Mouse (Mus musculus) limb, embryonic 14.5 days (tissue): ENCODE results near the gene Pfkp. TPM values are rescaled to one million over a fixed set of nuclear protein-coding genes. Genes with fewer than 3 reads are reported as not detected.

Experiments
- ATAC-seq: fragments of 200-750 bp; cut with Nextera tagmentation; 2 replicates; pipeline ENCODE4 v1.8.0; 2017; ENCODE audit warnings: low read depth, moderate number of reproducible peaks, moderate TSS enrichment; ENCODE audit not compliant: low FRiP score
- DNase-seq: peaks from one replicate; pipeline ENCODE4 v3.0.0-alpha.2; 2015; ENCODE audit warnings: low spot score
- H3K27ac ChIP-seq: fragments of 300-500 bp; sonication (generic); replicated peaks from 2 replicates; pipeline ENCODE4 v1.5.1; 2014; ENCODE audit warnings: low read depth, mild to moderate bottlenecking, low read length, moderate library complexity, mixed read lengths
- H3K27me3 ChIP-seq: fragments of 300-500 bp; sonication (generic); 2 replicates; pipeline ENCODE4 v1.6.1; 2014; ENCODE audit warnings: low read length, mixed read lengths; ENCODE audit not compliant: control insufficient read depth, insufficient read depth
- H3K36me3 ChIP-seq: fragments of 300-500 bp; sonication (generic); 2 replicates; pipeline ENCODE4 v1.6.1; 2014; ENCODE audit warnings: mild to moderate bottlenecking, low read length, moderate library complexity, mixed read lengths; ENCODE audit not compliant: control insufficient read depth, insufficient read depth
- H3K4me1 ChIP-seq: fragments of 300-500 bp; sonication (generic); 2 replicates; pipeline ENCODE4 v1.6.1; 2014; ENCODE audit warnings: antibody characterized with exemption, low read length, mixed read lengths; ENCODE audit not compliant: control insufficient read depth, insufficient read depth
- H3K4me2 ChIP-seq: fragments of 300-500 bp; sonication (generic); replicated peaks from 2 replicates; pipeline ENCODE4 v1.6.1; 2014; ENCODE audit warnings: low read depth, mild to moderate bottlenecking, low read length, moderate library complexity; ENCODE audit not compliant: severe bottlenecking
- H3K4me3 ChIP-seq: fragments of 300-500 bp; sonication (generic); replicated peaks from 2 replicates; pipeline ENCODE4 v1.5.1; 2014; ENCODE audit warnings: low read length
- H3K9ac ChIP-seq: fragments of 300-500 bp; sonication (generic); 2 replicates; pipeline ENCODE4 v1.6.1; 2014; ENCODE audit warnings: mild to moderate bottlenecking, low read depth, low read length, moderate library complexity; ENCODE audit not compliant: severe bottlenecking
- H3K9me3 ChIP-seq: fragments of 300-500 bp; sonication (generic); 2 replicates; pipeline ENCODE4 v1.6.1; 2016; ENCODE audit warnings: low read length; ENCODE audit not compliant: control insufficient read depth
- POLR2A ChIP-seq: fragments of 200-500 bp; IDR thresholded peaks from 2 replicates; pipeline ENCODE4 v1.8.0; 2012; ENCODE audit warnings: inconsistent platforms, mild to moderate bottlenecking, moderate library complexity, borderline replicate concordance; ENCODE audit not compliant: insufficient read depth, insufficient read length; ENCODE audit errors: extremely low read depth
- WGBS: fragments of 180-500 bp; shearing (Covaris S2); extraction: QIAGEN DNeasy Blood & Tissue Kit; methylation state at CpG from one replicate; pipeline ENCODE4 v1.1.7; 2014; 5-methylcytosine and 5-hydroxymethylcytosine counted together
- polyA plus RNA-seq, 2 experiments: library from polyadenylated mRNA; depleted of rRNA in 1 of 2; stranded (reverse) in 1 of 2; unstranded in 1 of 2; fragments of >200 nt; fragmentation: Nextera tagmentation in 1 of 2; extraction: Ambion mirVana in 1 of 2; gene quantifications; 2 replicates each; pipeline versions ENCODE4 v1.2.1 to v1.2.3; 2012 to 2014

The Pfkp gene
- polyA plus RNA-seq, 2 experiments = 12.2 TPM

GRCm38 (mm10) chr13:6665506-6665905 is 16.9 kb upstream of the Pfkp start:
- H3K27ac ChIP-seq = 0 out of 2 replicates have a peak overlapping the region, but pooled peaks have one; percentile 19
- no peaks in the 10 kb centered on the region for H3K27me3 ChIP-seq
- no peak for ATAC-seq
- DNase-seq = no peak
- WGBS = 52% methylated on average over 1 of the region's 1 CpGs
- H3K4me2 ChIP-seq = no peak overlapping the region
- 0 out of 2 replicates have a peak, but pooled peaks cover 6% of the 10 kb centered on the region for H3K4me1 ChIP-seq
- no peak overlapping the region for H3K9ac ChIP-seq
- TF ChIP-seq POLR2A = no peak
- no peaks in the 10 kb centered on the region for H3K36me3 ChIP-seq
- no peak overlapping the region for H3K4me3 ChIP-seq
- no peaks in the 10 kb centered on the region for H3K9me3 ChIP-seq

DNA sequence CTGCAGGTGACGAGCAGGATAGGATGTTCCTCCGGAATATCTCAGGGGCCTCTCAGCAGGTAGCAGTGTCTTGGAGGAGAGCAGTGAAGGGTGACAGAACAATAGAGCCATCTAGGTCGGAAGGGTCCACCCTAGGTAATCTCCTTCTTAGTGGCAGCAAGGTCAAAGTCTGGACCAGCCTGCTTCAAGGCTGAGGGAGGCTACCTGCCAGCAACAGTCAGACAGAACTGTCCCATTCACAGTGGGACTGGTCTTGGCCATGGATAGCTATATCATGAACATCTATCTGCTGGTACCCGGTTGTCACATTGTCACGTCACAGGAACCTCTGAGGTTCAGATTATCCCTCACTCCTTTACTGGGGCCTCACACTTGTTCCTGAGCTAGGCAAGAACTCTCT is 15.6 kb upstream of the Pfkp start:
- WGBS = 75% methylated on average over 5 of the region's 5 CpGs
- Histone ChIP-seq H3K4me1 (0 out of 2 replicates have a peak, but pooled peaks cover 6% of the 10 kb centered on the region), H3K9ac (no peak overlapping the region), H3K36me3 (no peaks in the 10 kb centered on the region), H3K9me3 (no peaks in the 10 kb centered on the region), H3K4me3 (no peak overlapping the region), H3K27me3 (no peaks in the 10 kb centered on the region), H3K4me2 (no peak overlapping the region), H3K27ac (no peak overlapping the region)
- ATAC-seq (no peak), DNase-seq (no peak)
- no peak for TF ChIP-seq POLR2A

- Histone ChIP-seq H3K36me3 (no peaks in the 10 kb centered on the region), H3K27me3 (no peaks in the 10 kb centered on the region), H3K4me1 (no peaks in the 10 kb centered on the region), H3K4me2 (no peak overlapping the region), H3K9ac (no peak overlapping the region), H3K27ac (no peak overlapping the region), H3K9me3 (no peaks in the 10 kb centered on the region), H3K4me3 (no peak overlapping the region)
- DNase-seq (no peak), ATAC-seq (no peak)
- no peak for TF ChIP-seq POLR2A
- 80% methylated on average over 6 of the region's 6 CpGs for WGBS
Measured at GRCm38 (mm10) chr13:6659314-6659713, 10.7 kb upstream of the Pfkp start.

DNA sequence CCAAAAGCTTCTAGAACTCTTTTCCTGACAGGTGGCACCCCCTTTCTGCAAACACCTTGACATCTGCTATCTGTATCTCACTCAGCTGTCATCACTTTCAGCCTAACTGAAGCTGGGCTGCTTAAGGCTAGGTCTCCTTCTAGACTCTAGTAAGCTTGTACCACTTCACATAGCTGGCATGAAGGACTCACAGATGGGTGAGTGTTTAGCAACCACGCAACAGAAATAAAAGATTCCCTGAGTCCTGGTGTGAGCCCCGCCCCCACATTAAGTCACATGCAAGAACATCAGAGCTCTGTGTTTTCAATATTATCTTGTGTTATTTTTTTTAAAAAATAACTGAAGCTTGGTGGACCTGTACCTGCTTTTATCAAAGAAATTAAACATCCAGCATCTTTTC is 8.7 kb upstream of the Pfkp start:
- no peak for TF ChIP-seq POLR2A
- no peaks in the 10 kb centered on the region for H3K9me3 ChIP-seq
- H3K4me1 ChIP-seq = no peaks in the 10 kb centered on the region
- no peaks in the 10 kb centered on the region for H3K27me3 ChIP-seq
- no peak for ATAC-seq
- no peaks in the 10 kb centered on the region for H3K36me3 ChIP-seq
- H3K9ac ChIP-seq = no peak overlapping the region
- WGBS = 75% methylated on average over 2 of the region's 2 CpGs
- H3K4me2 ChIP-seq = no peak overlapping the region
- H3K27ac ChIP-seq = no peak overlapping the region
- no peak overlapping the region for H3K4me3 ChIP-seq
- no peak for DNase-seq

GRCm38 (mm10) chr13:6649542-6649941 is 965 bp upstream of the Pfkp start:
- no peak overlapping the region for H3K4me3 ChIP-seq
- ATAC-seq = no peak
- H3K36me3 ChIP-seq = no peaks in the 10 kb centered on the region
- H3K27ac ChIP-seq = no peak overlapping the region
- 80% methylated on average over 3 of the region's 3 CpGs for WGBS
- TF ChIP-seq POLR2A = no peak
- DNase-seq = no peak
- H3K9me3 ChIP-seq = no peaks in the 10 kb centered on the region
- H3K4me1 ChIP-seq = peaks cover 14% of the 10 kb centered on the region; the same call in 1 of the 2 replicates
- H3K9ac ChIP-seq = no peak overlapping the region
- no peaks in the 10 kb centered on the region for H3K27me3 ChIP-seq
- H3K4me2 ChIP-seq = no peak overlapping the region
